Comparison of ENCODE assay signal across 11 mouse cellular contexts in the genomic region with DNA sequence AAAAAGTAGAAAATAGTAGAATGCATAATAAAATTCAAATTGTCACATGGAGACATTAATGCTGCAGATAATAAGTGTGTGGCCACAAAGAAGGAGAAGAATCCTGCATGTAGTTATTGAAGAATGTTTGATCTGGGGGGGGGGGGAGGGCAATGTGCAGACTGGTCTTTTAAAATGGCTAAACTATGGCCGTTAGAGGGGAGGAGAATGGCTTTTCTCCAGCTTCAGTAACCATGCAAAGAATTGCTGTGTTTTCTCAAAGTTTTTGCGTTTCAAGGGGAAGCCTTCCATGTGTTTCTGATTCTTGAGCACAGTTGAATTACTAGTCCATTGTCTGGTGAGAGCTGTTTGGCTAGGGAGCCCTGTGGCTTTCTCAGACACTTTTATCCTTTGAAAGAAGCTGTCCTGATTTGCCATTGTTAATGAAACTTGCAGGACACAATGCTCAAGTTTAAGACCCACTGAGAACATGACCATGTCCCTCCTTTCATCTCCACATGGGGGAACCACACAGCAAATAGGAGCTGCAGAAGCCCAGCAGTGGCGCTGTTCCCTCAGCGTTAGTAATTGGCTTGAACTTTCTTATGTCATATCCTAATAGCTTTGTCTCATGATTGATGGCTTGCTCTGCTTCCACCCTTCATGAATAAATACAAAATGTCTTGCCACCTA.
DNase-seq lines count a peak whose midpoint lies in the region; ATAC-seq and TF ChIP-seq lines count a peak whose summit lies in the region.
"Had no signal": no experiment of that assay in that cellular context is flagged by ENCODE, and none has a peak within 500 bp of the region (broad histone marks: within the 10 kb centered on the region; RNA-seq: fewer than 3 reads in every experiment).

No protein-coding gene starts in this region.

- no peaks in the 10 kb centered on the region for H3K9me3 ChIP-seq in forebrain, postnatal 0 days (ENCODE audit: low read length)
- no peaks in the 10 kb centered on the region for H3K9me3 ChIP-seq in midbrain, embryonic 14.5 days (ENCODE audit: control insufficient read depth, low read length)
- H3K9me3 ChIP-seq: heart, embryonic 13.5 days had no signal

- no peak for TF ChIP-seq POLR2A in brain, embryonic 14.5 days (IDR thresholded peaks at IDR 0.05; ENCODE audit: borderline replicate concordance, extremely low read depth, insufficient read depth, insufficient read length, poor library complexity, severe bottlenecking)

- ATAC-seq in forebrain, postnatal 0 days = 0 out of 2 replicates have a peak, but pooled peaks have one; percentile 25
- ATAC-seq in midbrain, embryonic 14.5 days (ENCODE audit: low FRiP score, low TSS enrichment) = no peak; the same call in 1 of the 2 replicates

- H3K4me2 ChIP-seq in forebrain, postnatal 0 days (ENCODE audit: low read depth) = no peak overlapping the region
- no peak overlapping the region for H3K4me2 ChIP-seq in midbrain, embryonic 14.5 days (ENCODE audit: low read length)
- H3K4me2 ChIP-seq: heart, embryonic 13.5 days had no signal

- WGBS in forebrain, postnatal 0 days = 3% methylated on average over 4 of the region's 4 CpGs
- WGBS in midbrain, embryonic 14.5 days = 2% methylated on average over 4 of the region's 4 CpGs

- H3K27ac ChIP-seq in layer of hippocampus, adult 2 months = no peak overlapping the region
- no peak overlapping the region for H3K27ac ChIP-seq in forebrain, postnatal 0 days (ENCODE audit: low read depth, low read length)
- H3K27ac ChIP-seq in midbrain, embryonic 14.5 days (replicated peaks; ENCODE audit: low read depth, low read length) = no peak overlapping the region
- H3K27ac ChIP-seq: heart, embryonic 13.5 days; macrophage had no signal

- peak; percentile 60 for TF ChIP-seq CTCF in layer of hippocampus, adult 2 months (conservative IDR thresholded peaks at IDR 0.05)
- peak; percentile 54; the same call in 1 of the 2 replicates for TF ChIP-seq CTCF in brain, embryonic 14.5 days (IDR thresholded peaks at IDR 0.05; ENCODE audit: borderline replicate concordance, extremely low read depth, insufficient read depth, insufficient read length)
- TF ChIP-seq CTCF in forebrain, postnatal 0 days (IDR thresholded peaks at IDR 0.05; ENCODE audit: low read depth) = peak; percentile 52

- H3K36me3 ChIP-seq in forebrain, postnatal 0 days (ENCODE audit: insufficient read depth) = no peaks in the 10 kb centered on the region
- H3K36me3 ChIP-seq in midbrain, embryonic 14.5 days (ENCODE audit: control insufficient read depth, insufficient read depth, low read length) = no peaks in the 10 kb centered on the region
- H3K36me3 ChIP-seq: heart, embryonic 13.5 days had no signal

- H3K27me3 ChIP-seq in forebrain, postnatal 0 days (ENCODE audit: insufficient read depth, low read length) = no peaks in the 10 kb centered on the region
- H3K27me3 ChIP-seq in midbrain, embryonic 14.5 days (ENCODE audit: control insufficient read depth, insufficient read depth, low read length) = no peaks in the 10 kb centered on the region
- H3K27me3 ChIP-seq: heart, embryonic 13.5 days had no signal

- DNase-seq in layer of hippocampus, adult 2 months (ENCODE audit: low spot score in 2 of 2) = no peak
- no peak for DNase-seq in layer of hippocampus, adult 9-11 months
- peak; percentile 89 for DNase-seq in brain, embryonic 14.5 days (ENCODE audit: low read depth)
- DNase-seq in forebrain, postnatal 0 days = peak; percentile 31
- DNase-seq in midbrain, embryonic 14.5 days = peak; percentile 60
- no peak for DNase-seq in thymus, postnatal 10 days (ENCODE audit: low spot score in 2 of 2)
- DNase-seq in heart, postnatal 10 days = no peak
- DNase-seq in adrenal gland, adult 18-20 months (ENCODE audit: low spot score in 2 of 2) = no peak
- DNase-seq: adrenal gland, postnatal 36 days had no signal

- no peak overlapping the region for H3K4me3 ChIP-seq in layer of hippocampus, adult 2 months
- H3K4me3 ChIP-seq in forebrain, postnatal 0 days (ENCODE audit: low read depth, low read length) = no peak overlapping the region
- no peak overlapping the region for H3K4me3 ChIP-seq in midbrain, embryonic 14.5 days (replicated peaks; ENCODE audit: low read depth, low read length)
- H3K4me3 ChIP-seq: heart, embryonic 13.5 days had no signal

- H3K9ac ChIP-seq in forebrain, postnatal 0 days = no peak overlapping the region
- no peak overlapping the region for H3K9ac ChIP-seq in midbrain, embryonic 14.5 days (replicated peaks; ENCODE audit: low read length)
- H3K9ac ChIP-seq: heart, embryonic 13.5 days had no signal

- no peaks in the 10 kb centered on the region for H3K4me1 ChIP-seq in forebrain, postnatal 0 days (ENCODE audit: insufficient read depth)
- no peaks in the 10 kb centered on the region for H3K4me1 ChIP-seq in midbrain, embryonic 14.5 days (ENCODE audit: control insufficient read depth, insufficient read depth, low read length)
- H3K4me1 ChIP-seq: heart, embryonic 13.5 days had no signal

- intact Hi-C loops in heart, postnatal 10 days (cut with DNase I) = no loop called here

Comparison
In these comparisons a context has a peak if more than half of its experiments do, and no peak if none do; other contexts are left out.
1. DNase-seq: peak in brain, embryonic 14.5 days (single experiment), forebrain, postnatal 0 days (single experiment) and midbrain, embryonic 14.5 days (single experiment); none in layer of hippocampus, adult 2 months (0 of 2), layer of hippocampus, adult 9-11 months (single experiment), thymus, postnatal 10 days (0 of 2), heart, postnatal 10 days (0 of 2) and adrenal gland, adult 18-20 months (0 of 2).
2. Peak in every context shown above with its lines, with median percentiles within 50 percentile points of each other: CTCF ChIP-seq.